Mouse (Mus musculus): ENCODE results near the gene Prss56.

The Prss56 gene

GRCm38 (mm10) chr1:87184751-87185139 is 1.6 kb downstream of the Prss56 start:
- peak; percentile 57 to 65 for DNase-seq (ENCODE audit: low read depth in 2 of 2, low spot score in 2 of 2)

- DNase-seq (ENCODE audit: low read depth in 2 of 2, low spot score in 2 of 2), result peak in 1 of 2 experiments; percentile 15
These were observed 2.4 kb downstream of the Prss56 start for GRCm38 (mm10) chr1:87185526-87185925.

GRCm38 (mm10) chr1:87186261-87187036 is 3.3 kb downstream of the Prss56 start:
- DNase-seq (ENCODE audit: low read depth in 2 of 2, low spot score in 2 of 2), result peak in 1 of 2 experiments; percentile 3

DNA sequence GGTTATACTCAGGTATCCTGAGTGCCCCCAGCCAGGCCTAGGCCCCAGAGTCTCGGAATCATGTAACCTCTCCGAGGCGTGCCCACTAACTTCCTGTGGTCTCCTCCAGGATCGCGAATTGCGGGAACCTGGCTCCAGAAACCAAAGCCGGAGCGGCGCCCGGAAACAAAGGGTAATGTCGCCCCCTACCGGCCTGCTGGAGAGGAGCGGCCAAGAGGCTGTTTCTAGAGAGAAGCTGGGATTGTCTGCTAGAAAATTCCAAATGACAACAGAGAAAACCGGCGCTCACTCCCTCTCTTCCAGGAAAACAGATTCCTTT is 3.9 kb downstream of the Prss56 start:
- DNase-seq (ENCODE audit: low read depth in 2 of 2, low spot score in 2 of 2), result peak; percentile 38 to 49

GRCm38 (mm10) chr1:87190429-87190828 is 7.3 kb downstream of the Prss56 start, which contains the start of gene Chrnd:
Chrnd (plus strand) TSS chr1:87190607.
- DNase-seq (ENCODE audit: low read depth in 2 of 2, low spot score in 2 of 2), result no peak

GRCm38 (mm10) chr1:87197296-87197695 is 14.2 kb downstream of the Prss56 start:
- DNase-seq (ENCODE audit: low read depth in 2 of 2, low spot score in 2 of 2), result no peak

DNA sequence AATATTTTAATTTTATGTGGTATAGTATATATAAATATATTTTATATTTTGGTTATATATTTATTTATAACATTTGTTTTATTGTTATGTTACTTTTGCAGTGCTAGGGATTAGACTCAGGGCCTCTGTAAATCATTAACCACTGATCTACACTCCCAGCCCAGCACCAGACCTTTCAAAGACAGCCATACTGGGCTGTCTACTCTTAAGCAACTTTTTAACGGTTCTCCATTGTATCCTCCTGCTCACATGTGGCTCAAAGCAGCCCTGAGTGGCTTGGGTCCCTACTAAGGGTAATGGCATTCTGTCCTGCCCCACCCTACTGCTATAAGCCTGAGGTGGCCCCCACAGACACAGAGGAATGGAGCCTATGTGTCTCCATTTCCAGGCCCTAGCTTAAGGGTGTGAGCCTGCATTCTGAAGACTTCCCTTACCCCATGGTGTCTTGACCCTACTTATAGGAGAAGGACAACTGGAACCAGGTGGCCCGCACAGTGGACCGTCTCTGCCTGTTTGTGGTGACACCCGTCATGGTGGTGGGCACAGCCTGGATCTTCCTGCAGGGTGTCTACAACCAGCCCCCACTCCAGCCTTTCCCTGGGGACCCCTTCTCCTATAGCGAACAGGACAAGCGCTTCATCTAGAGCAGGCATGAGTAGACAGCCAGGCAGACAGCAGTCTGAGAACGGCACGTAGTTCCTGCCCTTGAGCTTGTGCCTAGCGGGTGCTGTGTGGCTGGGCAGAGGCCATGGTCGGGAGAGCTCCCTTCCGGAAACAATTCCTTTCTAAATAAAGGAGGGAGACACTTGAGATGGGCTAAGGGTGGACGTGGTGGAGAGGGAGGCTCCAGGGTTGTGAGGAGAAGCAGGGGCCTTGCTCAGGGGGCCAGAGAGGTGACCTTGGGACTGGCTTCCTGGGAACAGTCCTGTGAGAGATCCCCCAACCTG is 15.3 kb downstream of the Prss56 start:
- DNase-seq (ENCODE audit: low read depth in 2 of 2, low spot score in 2 of 2), result no peak

DNA sequence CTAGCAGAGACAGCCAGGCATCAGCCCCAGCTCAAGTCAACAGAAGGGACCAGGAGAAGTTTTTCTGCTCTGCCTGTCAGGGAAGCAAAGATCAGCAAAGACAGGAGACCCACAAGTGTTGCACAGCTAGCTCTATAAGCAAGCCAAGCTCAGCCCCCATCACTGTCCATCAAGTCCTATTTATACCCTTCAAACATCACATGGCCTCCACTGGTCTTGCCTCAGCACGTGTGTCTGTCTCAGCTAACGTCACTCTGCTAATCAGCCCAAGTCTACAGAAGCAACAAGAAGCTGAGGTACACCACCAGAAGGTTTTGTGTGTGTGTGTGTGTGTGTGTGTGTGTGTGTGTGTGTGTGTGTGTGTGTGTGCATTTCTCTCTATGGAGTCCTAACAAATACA is 17.7 kb downstream of the Prss56 start:
- no peak for DNase-seq (ENCODE audit: low read depth in 2 of 2, low spot score in 2 of 2)

- DNase-seq (ENCODE audit: low read depth in 2 of 2, low spot score in 2 of 2), result no peak
These were observed 18.7 kb downstream of the Prss56 start for GRCm38 (mm10) chr1:87201848-87202247.

DNA sequence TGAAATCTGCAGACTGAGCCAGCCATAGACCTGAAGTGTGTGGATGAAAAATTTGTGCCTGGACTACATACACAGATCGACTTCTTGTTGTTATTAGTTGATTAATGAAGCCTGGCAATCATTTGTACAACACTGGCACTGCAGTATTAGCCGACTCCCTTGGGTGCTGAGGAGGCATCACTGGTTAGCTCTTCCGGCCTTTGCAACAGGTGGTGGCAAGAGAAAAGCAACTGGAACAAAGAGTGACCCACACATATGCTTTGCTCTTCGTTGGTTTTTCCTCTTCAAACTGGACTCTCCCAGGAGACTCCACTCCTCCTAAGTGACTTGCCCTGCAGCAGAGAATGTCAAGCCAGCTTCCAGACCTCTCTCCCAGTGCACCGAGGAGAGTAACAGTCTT is 20.7 kb downstream of the Prss56 start:
- DNase-seq (ENCODE audit: low read depth in 2 of 2, low spot score in 2 of 2), result no peak

- DNase-seq (ENCODE audit: low read depth in 2 of 2, low spot score in 2 of 2), result no peak
These were observed 21.4 kb downstream of the Prss56 start, which contains the start of gene Chrng for GRCm38 (mm10) chr1:87204465-87204864. Chrng (plus strand) TSS chr1:87204657.

GRCm38 (mm10) chr1:87205038-87205437 is 21.9 kb downstream of the Prss56 start:
- no peak for DNase-seq (ENCODE audit: low read depth in 2 of 2, low spot score in 2 of 2)

DNA sequence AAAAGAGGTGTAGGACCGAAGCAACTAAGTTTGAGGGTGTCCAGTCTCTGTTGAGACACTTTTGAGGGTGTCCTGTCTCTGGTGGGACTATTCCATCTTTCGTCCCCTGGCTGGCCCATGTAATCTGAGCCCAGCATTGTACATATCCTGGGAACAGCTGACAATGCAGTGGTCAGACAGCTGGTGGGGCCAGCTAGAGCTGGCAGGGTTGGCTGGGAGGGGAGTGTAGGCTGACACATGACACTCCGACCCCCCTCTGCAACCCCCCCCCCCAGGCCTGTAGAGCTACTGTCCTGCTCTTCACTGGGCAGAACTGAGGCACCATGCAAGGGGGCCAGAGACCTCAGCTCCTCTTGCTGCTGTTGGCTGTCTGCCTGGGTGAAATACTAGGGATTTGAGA is 22.4 kb downstream of the Prss56 start:
- DNase-seq (ENCODE audit: low read depth in 2 of 2, low spot score in 2 of 2), result no peak

DNA sequence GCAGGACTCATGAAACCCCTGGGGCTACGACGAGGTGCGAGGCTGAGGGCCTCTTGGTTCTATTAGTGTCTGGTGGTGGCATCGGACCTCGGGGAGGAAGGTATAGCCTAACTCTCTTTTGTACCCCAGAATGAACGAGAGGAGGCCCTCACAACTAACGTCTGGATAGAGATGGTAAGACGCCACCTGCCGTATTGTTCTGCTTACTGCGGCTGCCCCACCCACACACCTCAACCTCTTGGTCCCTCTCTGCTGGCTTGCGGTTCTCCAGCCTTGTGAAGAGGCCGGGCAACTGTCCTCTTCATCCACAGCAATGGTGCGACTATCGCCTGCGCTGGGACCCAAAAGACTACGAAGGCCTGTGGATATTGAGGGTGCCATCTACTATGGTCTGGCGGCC is 23.2 kb downstream of the Prss56 start:
- no peak for DNase-seq (ENCODE audit: low read depth in 2 of 2, low spot score in 2 of 2)

GRCm38 (mm10) chr1:87211431-87211830 is 28.3 kb downstream of the Prss56 start:
- no peak for DNase-seq (ENCODE audit: low read depth in 2 of 2, low spot score in 2 of 2)

- DNase-seq (ENCODE audit: low read depth in 2 of 2, low spot score in 2 of 2), result peak; percentile 86 to 87
These were observed 30.9 kb downstream of the Prss56 start, which contains the start of gene Eif4e2 for GRCm38 (mm10) chr1:87213735-87214704. Eif4e2 (plus strand) TSS chr1:87213914.

GRCm38 (mm10) chr1:87214748-87215147 is 31.6 kb downstream of the Prss56 start:
- DNase-seq (ENCODE audit: low read depth in 2 of 2, low spot score in 2 of 2), result peak in 1 of 2 experiments; percentile 25

GRCm38 (mm10) chr1:87217938-87218337 is 34.8 kb downstream of the Prss56 start:
- no peak for DNase-seq (ENCODE audit: low read depth in 2 of 2, low spot score in 2 of 2)

DNA sequence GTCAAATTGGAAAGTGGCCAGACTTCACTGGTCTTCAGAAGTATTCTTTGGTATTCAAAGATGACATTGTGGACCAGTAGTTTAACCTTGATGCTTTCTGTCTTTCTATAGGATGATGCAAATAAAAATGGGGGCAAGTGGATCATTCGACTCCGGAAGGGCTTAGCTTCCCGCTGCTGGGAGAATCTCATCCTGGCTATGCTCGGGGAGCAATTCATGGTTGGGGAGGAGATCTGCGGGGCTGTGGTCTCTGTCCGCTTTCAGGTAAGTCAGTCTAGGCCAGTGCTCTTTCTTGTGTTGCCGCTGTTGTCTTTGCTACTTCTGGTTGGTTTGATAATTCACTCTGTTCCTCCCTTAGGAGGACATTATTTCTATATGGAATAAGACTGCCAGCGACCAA is 42.6 kb downstream of the Prss56 start:
- no peak for DNase-seq (ENCODE audit: low read depth in 2 of 2, low spot score in 2 of 2)

- DNase-seq (ENCODE audit: low read depth in 2 of 2, low spot score in 2 of 2), result no peak
These were observed 43.5 kb downstream of the Prss56 start for GRCm38 (mm10) chr1:87226409-87227159.

Data from CD8-positive naive resting alpha-beta T cell, adult 2 months (primary cell).